Mouse (Mus musculus) liver, adult 2 months (tissue): ENCODE results near the gene Cox14. TPM values are rescaled to one million over a fixed set of nuclear protein-coding genes. Genes with fewer than 3 reads are reported as not detected.
"Not testable (repeated sequence)": the region's sequence is repeated elsewhere in the genome, so short reads cannot be mapped to it uniquely, and the experiment has no call there.

ENCODE experiments used
- DNase-seq: peaks from one replicate; pipeline ENCODE4 v3.0.0-alpha.2; 2011; ENCODE audit warnings: low read depth, low spot score; ENCODE audit errors: extremely low read depth
- H3K27ac ChIP-seq: fragments of 200-500 bp; replicated peaks from 2 replicates; pipeline ENCODE4 v1.5.1; 2012; ENCODE audit warnings: low read depth, mild to moderate bottlenecking, control low read depth, inconsistent platforms, low read length; ENCODE audit not compliant: insufficient read depth
- H3K27me3 ChIP-seq: fragments of 200-500 bp; 2 replicates; pipeline ENCODE4 v1.6.1; 2012; ENCODE audit warnings: mild to moderate bottlenecking, moderate library complexity, low read length, inconsistent platforms; ENCODE audit not compliant: control insufficient read depth, insufficient read depth
- H3K36me3 ChIP-seq: fragments of 200-500 bp; 2 replicates; pipeline ENCODE4 v1.6.1; 2012; ENCODE audit warnings: low read length, inconsistent platforms; ENCODE audit not compliant: control insufficient read depth, insufficient read depth
- H3K4me1 ChIP-seq: fragments of 200-500 bp; 2 replicates; pipeline ENCODE4 v1.6.1; 2011; ENCODE audit warnings: low read length; ENCODE audit not compliant: control insufficient read depth, insufficient read depth
- H3K4me3 ChIP-seq: fragments of 200-500 bp; 2 replicates; pipeline ENCODE4 v1.5.1; 2011; ENCODE audit warnings: low read depth, mild to moderate bottlenecking, control low read depth, low read length, moderate library complexity; ENCODE audit not compliant: insufficient read depth
- H3K79me2 ChIP-seq: fragments of 200-500 bp; 2 replicates; pipeline ENCODE4 v1.6.1; 2012; ENCODE audit warnings: inconsistent platforms, mild to moderate bottlenecking, low read length, moderate library complexity; ENCODE audit not compliant: control insufficient read depth, insufficient read depth
- H3K9ac ChIP-seq: fragments of 200-500 bp; 2 replicates; pipeline ENCODE4 v1.6.1; 2012; ENCODE audit warnings: low read depth, mild to moderate bottlenecking, control low read depth, inconsistent platforms, low read length
- CTCF ChIP-seq: fragments of 200-500 bp; IDR thresholded peaks from 2 replicates; pipeline ENCODE4 v1.5.1; 2011; ENCODE audit warnings: low read depth, low read length, control low read depth
- POLR2A ChIP-seq: fragments of 200-500 bp; IDR thresholded peaks from 2 replicates; pipeline ENCODE4 v1.6.1; 2011; ENCODE audit warnings: low read length, control low read depth; ENCODE audit not compliant: insufficient read depth; ENCODE audit errors: extremely low read depth
- WGBS: fragments of 180-500 bp; shearing (Covaris S2); methylation state at CpG from one replicate; pipeline ENCODE4 v1.1.7; 2018; 5-methylcytosine and 5-hydroxymethylcytosine counted together
- polyA plus RNA-seq: library from polyadenylated mRNA; depleted of rRNA; stranded (reverse); fragments of >200 nt; gene quantifications from 2 replicates; pipeline ENCODE4 v1.2.3, GENCODE M21; 2012
- total RNA-seq: library from RNA; depleted of rRNA; stranded (reverse); fragments of >200 nt; gene quantifications from 2 replicates; pipeline ENCODE4 v1.2.3, GENCODE M21; 2014

Gene Cox14
- total and polyA plus RNA-seq, 2 experiments, result 58.6 to 117 TPM

- H3K9ac ChIP-seq, result no peak overlapping the region
- peaks cover 3% of the 10 kb centered on the region; the same call in 1 of the 2 replicates for H3K79me2 ChIP-seq
- TF ChIP-seq CTCF, result no peak
- TF ChIP-seq POLR2A, result no peak
- DNase-seq, result peak; percentile 27
- H3K4me1 ChIP-seq, result peaks cover 45% of the 10 kb centered on the region
- 70% methylated on average over 25 of the region's 25 CpGs for WGBS
- no peaks in the 10 kb centered on the region for H3K27me3 ChIP-seq
- no peak overlapping the region for H3K27ac ChIP-seq
- no peaks in the 10 kb centered on the region; the same call in 1 of the 2 replicates for H3K36me3 ChIP-seq
- H3K4me3 ChIP-seq, result no peak overlapping the region
Measured at GRCm38 (mm10) chr15:99721921-99722743, 3.3 kb upstream of the Cox14 start.

- peaks cover 2% of the 10 kb centered on the region; the same call in 1 of the 2 replicates for H3K36me3 ChIP-seq
- WGBS, result 61% methylated on average over 10 of the region's 10 CpGs
- peak overlapping the region; percentile 67 for H3K27ac ChIP-seq
- H3K9ac ChIP-seq, result no peak overlapping the region
- peaks cover 5% of the 10 kb centered on the region; the same call in 1 of the 2 replicates for H3K79me2 ChIP-seq
- H3K4me3 ChIP-seq, result no peak overlapping the region
- H3K4me1 ChIP-seq, result peaks cover 45% of the 10 kb centered on the region
- TF ChIP-seq POLR2A, result no peak
- no peak for TF ChIP-seq CTCF
- DNase-seq, result no peak
- no peaks in the 10 kb centered on the region for H3K27me3 ChIP-seq
Measured at GRCm38 (mm10) chr15:99723120-99723514, 2.3 kb upstream of the Cox14 start.

DNA sequence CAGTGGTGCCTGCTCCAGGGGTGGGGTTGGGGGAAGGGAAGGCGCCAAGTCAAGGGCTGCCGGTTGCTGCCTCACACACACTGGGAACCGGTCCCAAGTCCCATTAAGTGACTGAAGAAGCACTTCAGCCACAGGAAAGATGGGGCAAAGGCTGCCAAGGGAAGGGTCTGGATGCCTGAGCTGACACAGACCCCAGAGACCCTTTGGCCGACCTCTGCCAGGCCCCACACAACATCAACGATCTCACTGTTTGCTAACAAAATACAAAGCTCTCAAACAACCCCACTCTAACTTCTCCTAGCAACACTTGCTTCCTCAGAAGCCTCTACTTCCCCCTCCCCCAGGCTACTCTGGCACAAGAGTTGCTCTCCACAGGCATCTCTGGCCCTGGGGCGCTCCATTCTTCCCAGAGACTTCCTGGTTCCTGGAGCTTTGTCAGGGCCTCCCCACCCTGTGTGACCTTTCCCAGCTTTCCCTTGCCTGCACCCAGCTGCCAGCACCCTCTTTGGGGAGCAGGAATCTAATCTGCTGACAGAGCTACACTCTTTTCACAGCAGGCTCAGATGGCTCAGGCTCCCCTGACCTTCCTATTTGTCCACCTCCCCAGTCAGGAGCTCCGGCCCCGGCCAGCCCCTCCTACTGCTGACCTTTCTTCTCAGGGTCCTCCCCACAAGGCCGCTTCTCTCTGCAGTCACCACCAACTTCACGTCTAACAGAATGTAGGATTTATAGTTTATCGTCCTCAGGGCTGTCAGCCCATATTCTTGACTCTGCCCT, 1.7 kb upstream of the Cox14 start:
- H3K4me3 ChIP-seq, result no peak overlapping the region
- peaks cover 5% of the 10 kb centered on the region; the same call in 1 of the 2 replicates for H3K79me2 ChIP-seq
- peak overlapping the region; percentile 16; the same call in 1 of the 2 replicates for H3K9ac ChIP-seq
- DNase-seq, result peak; percentile 58
- H3K27me3 ChIP-seq, result no peaks in the 10 kb centered on the region
- peaks cover 45% of the 10 kb centered on the region for H3K4me1 ChIP-seq
- TF ChIP-seq CTCF (no peak), POLR2A (no peak)
- WGBS, result 10% methylated on average over 11 of the region's 11 CpGs
- H3K36me3 ChIP-seq, result peaks cover 3% of the 10 kb centered on the region; the same call in 1 of the 2 replicates
- H3K27ac ChIP-seq, result peak overlapping the region; percentile 67

- DNase-seq, result peak; percentile 80
- Histone ChIP-seq H3K36me3 (peaks cover 5% of the 10 kb centered on the region; the same call in 1 of the 2 replicates), H3K27me3 (no peaks in the 10 kb centered on the region), H3K9ac (peak overlapping the region; percentile 13; the same call in 1 of the 2 replicates), H3K27ac (peak overlapping the region; percentile 67), H3K4me3 (no peak overlapping the region), H3K79me2 (peaks cover 2% of the 10 kb centered on the region; the same call in 1 of the 2 replicates), H3K4me1 (peaks cover 42% of the 10 kb centered on the region)
- no peak for TF ChIP-seq POLR2A
- peak; percentile 41 for TF ChIP-seq CTCF
- WGBS, result 1% methylated on average over 16 of the region's 16 CpGs
Measured at GRCm38 (mm10) chr15:99724292-99725021, 961 bp upstream of the Cox14 start.

DNA sequence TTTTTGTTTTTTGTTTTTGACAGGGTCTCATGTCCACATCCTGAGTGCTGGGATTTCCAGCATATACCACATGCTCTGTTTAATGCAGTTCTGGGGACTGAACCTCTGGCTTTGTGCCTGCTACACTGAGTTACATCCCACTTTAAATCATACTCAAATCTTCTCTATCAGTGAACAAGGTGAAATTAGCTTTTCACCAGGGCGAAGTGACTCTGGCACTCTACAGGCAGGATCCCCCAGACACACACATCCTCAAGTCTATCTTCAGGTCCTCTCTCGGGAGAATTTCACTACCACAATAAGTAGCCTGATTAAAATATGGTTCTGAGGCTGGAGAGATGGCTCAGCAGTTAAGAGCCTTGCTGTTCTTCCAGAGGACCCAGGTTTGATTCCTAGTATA, 1.1 kb downstream of the Cox14 start:
- H3K27ac ChIP-seq, result no peak overlapping the region
- H3K9ac ChIP-seq, result no peak overlapping the region
- TF ChIP-seq CTCF, result no peak
- TF ChIP-seq POLR2A, result no peak
- H3K79me2 ChIP-seq, result peaks cover 2% of the 10 kb centered on the region; the same call in 1 of the 2 replicates
- H3K4me1 ChIP-seq, result peaks cover 29% of the 10 kb centered on the region
- no peak overlapping the region for H3K4me3 ChIP-seq
- peaks cover 5% of the 10 kb centered on the region; the same call in 1 of the 2 replicates for H3K36me3 ChIP-seq
- H3K27me3 ChIP-seq, result no peaks in the 10 kb centered on the region
- WGBS, result 66% methylated on average over 2 of the region's 2 CpGs
- DNase-seq, result no peak

GRCm38 (mm10) chr15:99727039-99727438, 1.6 kb downstream of the Cox14 start:
- H3K9ac ChIP-seq, H3K27me3 ChIP-seq, H3K79me2 ChIP-seq, H3K27ac ChIP-seq, H3K4me3 ChIP-seq, DNase-seq, H3K36me3 ChIP-seq: not testable (repeated sequence)
- H3K4me1 ChIP-seq, result peaks cover 25% of the 10 kb centered on the region
- WGBS, result 82% methylated on average over 5 of the region's 5 CpGs
